Mouse (Mus musculus) ES-Bruce4 (cell line): ENCODE results near the gene Cryzl1.

Source experiments
- CTCF ChIP-seq: IDR thresholded peaks from one replicate; pipeline ENCODE4 v1.8.1; 2011; ENCODE audit warnings: low read depth, low read length
- EP300 ChIP-seq: IDR thresholded peaks from 2 replicates; pipeline ENCODE4 v1.6.1; 2011; ENCODE audit warnings: low read depth, low read length; ENCODE audit not compliant: insufficient read depth
- POLR2A ChIP-seq: IDR thresholded peaks from one replicate; pipeline ENCODE4 v1.8.1; 2011; ENCODE audit warnings: low read length; ENCODE audit not compliant: insufficient read depth

DNA sequence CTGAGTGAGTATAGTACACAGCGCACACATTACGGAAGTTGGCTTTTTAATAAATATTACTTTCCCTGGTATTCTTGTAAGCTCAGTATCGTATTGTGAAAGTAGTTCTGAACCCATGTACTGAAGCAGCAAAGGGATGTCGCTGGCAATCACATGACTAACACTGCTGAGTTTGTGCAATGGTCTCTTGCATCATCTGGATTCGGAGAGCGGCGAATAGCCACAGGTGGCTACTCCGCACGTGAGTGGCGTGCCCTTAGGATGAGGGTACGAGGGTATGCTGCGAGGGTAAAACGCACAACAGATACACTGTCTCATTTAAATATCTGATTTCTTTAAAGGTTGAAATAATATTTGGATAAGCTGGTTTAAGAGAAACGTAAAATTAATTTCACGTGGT is 1.3 kb downstream of the Cryzl1 start:
- TF ChIP-seq EP300: no peak
- TF ChIP-seq CTCF: no peak
- TF ChIP-seq POLR2A: no peak
